Mouse (Mus musculus) hindbrain, embryonic 10.5 days (tissue): Measurements from ENCODE around the gene Wipf1. TPM values are rescaled to one million over a fixed set of nuclear protein-coding genes. Genes with fewer than 3 reads are reported as not detected.

ENCODE experiments used
- DNase-seq: peaks from one replicate; pipeline ENCODE4 v3.0.0-alpha.2; 2017; ENCODE audit warnings: low spot score
- H3K27ac ChIP-seq: fragments of 300-500 bp; sonication (generic); 2 replicates; pipeline ENCODE4 v1.5.1; 2016; ENCODE audit warnings: mild to moderate bottlenecking, moderate library complexity
- H3K27me3 ChIP-seq: fragments of 300-500 bp; sonication (generic); 2 replicates; pipeline ENCODE4 v1.6.1; 2016; ENCODE audit warnings: mild to moderate bottlenecking; ENCODE audit not compliant: poor library complexity, insufficient read depth, severe bottlenecking
- H3K36me3 ChIP-seq: fragments of 300-500 bp; sonication (generic); 2 replicates; pipeline ENCODE4 v1.6.1; 2016; ENCODE audit warnings: mild to moderate bottlenecking, moderate library complexity
- H3K4me1 ChIP-seq: fragments of 300-500 bp; sonication (generic); replicated peaks from 2 replicates; pipeline ENCODE4 v1.6.1; 2016; ENCODE audit warnings: mild to moderate bottlenecking
- H3K4me3 ChIP-seq: fragments of 300-500 bp; sonication (generic); 2 replicates; pipeline ENCODE4 v1.5.1; 2016; ENCODE audit warnings: mild to moderate bottlenecking, moderate library complexity
- H3K9me3 ChIP-seq: fragments of 300-500 bp; sonication (generic); 2 replicates; pipeline ENCODE4 v1.6.1; 2016; ENCODE audit warnings: mild to moderate bottlenecking, moderate library complexity
- WGBS: fragments of 180-500 bp; shearing (Covaris S2); methylation state at CpG from one replicate; pipeline ENCODE4 v1.1.7; 2016; 5-methylcytosine and 5-hydroxymethylcytosine counted together
- polyA plus RNA-seq: library from polyadenylated mRNA; unstranded; fragments of >200 nt; fragmentation: Nextera tagmentation; extraction: Ambion mirVana; gene quantifications from 2 replicates; pipeline ENCODE4 v1.2.1, GENCODE M21; 2016

Gene Wipf1
- polyA plus RNA-seq, 1 experiment from 2014 or later: 8.6 TPM

DNA sequence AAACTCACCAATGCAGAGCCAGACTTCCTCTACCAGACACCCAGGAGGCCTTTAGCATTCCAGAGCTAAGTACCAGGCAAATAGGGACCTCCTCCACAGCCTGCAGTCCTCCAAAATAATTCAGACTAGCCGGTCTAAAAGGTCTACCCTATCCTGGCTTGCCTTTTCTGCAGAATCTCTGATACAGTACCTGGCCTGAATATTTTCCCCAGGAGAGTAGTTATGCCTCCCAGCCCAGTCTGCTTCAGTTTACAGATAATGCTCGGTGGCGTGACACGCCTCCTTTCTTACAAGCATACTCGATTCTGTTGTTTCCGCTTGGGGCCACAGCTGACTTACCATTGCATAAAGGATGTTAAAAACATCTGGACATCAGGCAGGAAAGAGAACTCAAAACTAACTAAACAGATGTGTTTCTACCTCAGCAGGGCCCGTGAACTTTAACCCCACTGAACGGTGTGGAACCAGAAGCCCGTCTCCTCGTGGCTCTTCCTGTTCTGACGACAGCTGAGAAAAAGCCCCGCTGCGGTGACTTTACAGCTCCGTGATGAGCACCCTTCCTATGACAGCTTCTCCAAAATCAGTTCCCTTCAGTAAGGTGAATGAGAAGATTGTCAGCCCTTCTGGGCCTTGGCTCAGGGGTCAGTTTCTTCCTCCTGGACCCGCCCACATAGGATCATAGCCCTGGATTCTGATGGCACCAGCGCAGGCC lies 33.8 kb downstream of the Wipf1 start:
- WGBS: 63% methylated on average over 16 of the region's 16 CpGs
- Histone ChIP-seq H3K9me3 (no peaks in the 10 kb centered on the region), H3K27me3 (no peaks in the 10 kb centered on the region), H3K4me1 (peaks cover 23% of the 10 kb centered on the region), H3K36me3 (no peaks in the 10 kb centered on the region), H3K4me3 (no peak overlapping the region), H3K27ac (peak overlapping the region; percentile 35; the same call in 1 of the 2 replicates)
- DNase-seq: peak; percentile 34

DNA sequence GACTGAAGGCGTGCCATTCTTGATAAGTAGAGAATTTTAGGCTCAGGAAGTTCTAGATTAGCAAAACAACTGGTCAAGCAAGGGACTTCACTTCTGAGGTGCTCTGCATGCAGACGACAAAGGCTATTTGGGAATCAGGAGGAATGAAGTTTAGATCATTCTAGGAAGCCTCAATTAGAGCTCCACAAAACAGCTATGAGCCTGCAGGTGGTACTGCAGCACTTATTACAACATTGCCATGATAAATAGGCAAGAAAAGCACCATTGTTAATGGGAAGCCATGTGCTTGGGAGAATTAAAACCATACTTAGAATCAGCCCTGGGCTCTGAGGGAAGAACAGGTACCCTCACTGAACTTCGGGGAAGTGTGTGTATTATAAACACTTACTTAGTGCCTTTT lies 36.0 kb downstream of the Wipf1 start:
- Histone ChIP-seq H3K4me1 (peaks cover 27% of the 10 kb centered on the region), H3K27me3 (no peaks in the 10 kb centered on the region), H3K9me3 (no peaks in the 10 kb centered on the region), H3K36me3 (0 out of 2 replicates have a peak, but pooled peaks cover 4% of the 10 kb centered on the region), H3K27ac (no peak overlapping the region), H3K4me3 (no peak overlapping the region)
- 75% methylated on average over 3 of the region's 3 CpGs for WGBS
- no peak for DNase-seq

DNA sequence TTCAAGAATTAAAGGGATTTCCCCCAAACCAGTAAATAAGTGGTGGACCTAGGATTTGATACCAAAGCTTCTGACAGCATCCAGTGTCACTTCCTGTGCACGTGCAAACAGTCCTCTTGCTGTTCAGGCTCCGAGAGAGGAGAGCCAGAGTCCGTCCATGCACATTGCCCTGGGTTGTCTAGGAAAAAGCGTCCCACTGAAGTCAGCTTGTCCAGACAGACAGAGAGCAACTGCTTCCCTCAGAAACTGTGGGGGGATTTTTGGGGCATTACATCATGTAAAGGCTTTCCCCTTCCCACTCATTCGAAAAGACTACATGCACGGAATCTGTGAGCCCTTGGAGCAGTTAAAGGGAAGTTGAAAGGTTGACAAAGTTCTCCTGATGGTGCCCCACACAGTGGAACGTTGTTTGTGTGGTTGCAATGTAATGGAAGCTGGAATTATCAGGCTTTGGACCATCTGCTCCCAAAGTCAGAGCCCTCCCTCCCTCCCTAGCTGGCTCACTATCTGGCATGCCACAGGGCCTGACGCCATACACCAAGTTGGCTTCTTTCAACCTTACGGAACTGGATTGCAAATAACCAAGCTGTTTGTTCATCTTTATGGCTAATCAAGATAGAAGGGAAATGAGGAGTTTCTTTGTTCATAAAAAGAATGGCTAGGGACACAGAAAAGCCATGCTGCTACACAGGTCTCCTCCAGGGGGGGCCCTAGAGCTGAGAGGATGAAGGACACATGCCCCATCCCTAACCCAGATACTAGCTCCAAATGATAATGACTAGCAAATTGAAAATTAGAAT lies 37.9 kb downstream of the Wipf1 start:
- WGBS: 66% methylated on average over 9 of the region's 9 CpGs
- H3K36me3 ChIP-seq: 0 out of 2 replicates have a peak, but pooled peaks cover 4% of the 10 kb centered on the region
- peak; percentile 35 for DNase-seq
- H3K9me3 ChIP-seq: no peaks in the 10 kb centered on the region
- H3K27me3 ChIP-seq: no peaks in the 10 kb centered on the region
- H3K4me3 ChIP-seq: no peak overlapping the region
- peaks cover 33% of the 10 kb centered on the region for H3K4me1 ChIP-seq
- peak overlapping the region; percentile 50; the same call in 1 of the 2 replicates for H3K27ac ChIP-seq

DNA sequence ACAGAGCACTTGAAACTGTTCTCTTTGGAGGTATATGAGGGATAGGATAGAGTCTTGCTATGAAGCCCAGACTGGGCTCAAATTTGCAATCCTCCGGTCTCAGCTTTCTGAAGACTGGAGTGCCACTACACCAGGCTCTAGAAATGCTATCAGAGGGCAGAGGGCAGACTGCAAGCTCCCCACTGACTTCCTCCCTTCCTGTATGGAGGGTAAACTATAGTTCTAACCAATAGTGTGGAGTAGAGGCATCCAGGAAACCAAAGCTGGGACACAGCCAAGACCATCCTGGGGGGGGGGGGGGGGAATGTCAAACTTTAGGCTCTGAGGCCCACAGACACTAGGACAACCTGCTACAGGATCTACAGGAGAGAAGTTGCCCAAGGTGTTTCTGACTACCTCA lies 39.1 kb downstream of the Wipf1 start:
- H3K4me1 ChIP-seq: peaks cover 27% of the 10 kb centered on the region
- DNase-seq: no peak
- 81% methylated on average over 1 of the region's 1 CpGs for WGBS

DNA sequence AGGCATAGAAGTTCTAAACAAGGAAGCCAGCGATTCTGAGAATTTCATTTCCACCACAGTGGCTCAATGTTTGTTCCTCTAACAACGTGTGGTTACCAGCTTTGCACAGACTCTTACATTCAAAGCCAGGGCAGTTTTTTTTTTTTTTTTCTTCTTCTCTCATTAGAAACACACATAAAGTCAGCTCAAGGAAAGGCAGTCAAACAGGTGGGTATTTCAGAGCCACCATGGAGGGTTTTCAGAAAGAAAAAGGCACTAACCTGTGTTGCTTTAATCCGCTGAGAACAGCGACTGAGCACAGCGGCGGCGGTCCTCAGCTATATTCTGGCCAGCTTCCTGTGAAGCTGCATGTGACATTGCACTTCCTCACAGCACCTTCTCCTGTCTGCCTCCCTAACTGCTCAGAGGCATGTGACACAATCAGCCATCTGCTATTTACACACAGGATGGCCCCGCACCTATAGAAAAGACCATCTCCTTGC lies 43.4 kb downstream of the Wipf1 start:
- WGBS: 84% methylated on average over 8 of the region's 8 CpGs
- no peak for DNase-seq
- Histone ChIP-seq H3K27me3 (no peaks in the 10 kb centered on the region), H3K27ac (no peak overlapping the region), H3K36me3 (0 out of 2 replicates have a peak, but pooled peaks cover 4% of the 10 kb centered on the region), H3K4me1 (peaks cover 41% of the 10 kb centered on the region), H3K4me3 (no peak overlapping the region), H3K9me3 (no peaks in the 10 kb centered on the region)

More for the DNA sequence above, 39.1 kb downstream of the Wipf1 start:
- Histone ChIP-seq H3K27me3 (no peaks in the 10 kb centered on the region), H3K36me3 (0 out of 2 replicates have a peak, but pooled peaks cover 4% of the 10 kb centered on the region), H3K27ac (no peak overlapping the region), H3K4me3 (no peak overlapping the region), H3K9me3 (no peaks in the 10 kb centered on the region)

DNA sequence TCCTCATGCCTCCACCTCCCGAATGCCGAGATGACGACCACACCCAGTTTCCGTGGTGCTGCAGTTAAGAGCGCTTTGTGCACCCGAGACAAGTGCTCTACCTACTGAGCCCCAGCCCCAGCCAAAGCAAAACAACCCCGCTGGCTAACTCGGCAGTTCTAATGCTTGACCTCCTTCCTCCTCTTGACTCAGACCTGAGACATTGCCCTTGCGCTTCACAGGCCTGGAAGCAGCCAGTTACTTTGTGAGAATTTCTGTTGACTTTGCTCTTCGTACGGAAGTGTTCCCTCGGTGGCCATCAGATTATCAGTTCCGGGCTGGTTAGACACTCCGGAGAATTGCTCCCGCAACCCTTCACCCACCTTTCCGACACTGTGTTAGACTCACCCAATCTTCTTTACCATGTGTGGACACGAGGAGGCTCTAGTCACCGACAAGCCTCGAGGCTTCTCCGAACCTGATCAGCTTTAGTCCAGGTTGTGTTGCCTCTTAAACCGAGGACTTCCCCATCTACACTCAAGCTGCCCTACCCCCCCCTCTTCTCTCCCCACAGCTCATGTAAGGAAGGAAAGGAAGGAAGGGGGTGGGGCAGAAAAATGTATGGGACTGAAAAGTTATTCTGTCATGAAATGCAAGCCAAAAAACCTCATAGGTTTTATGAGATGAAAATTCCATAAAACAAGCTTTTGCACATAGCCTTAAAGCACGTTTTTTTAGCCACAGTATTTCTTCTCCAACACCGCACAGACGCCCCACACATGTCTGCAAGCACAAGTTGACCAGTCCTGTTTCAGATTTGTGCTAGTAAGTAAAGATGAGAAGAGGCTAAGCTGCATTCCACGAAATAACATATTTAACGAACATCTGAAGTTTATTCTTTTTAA lies 44.1 kb downstream of the Wipf1 start:
- no peaks in the 10 kb centered on the region for H3K9me3 ChIP-seq
- no peak overlapping the region for H3K4me3 ChIP-seq
- peaks cover 43% of the 10 kb centered on the region for H3K4me1 ChIP-seq
- H3K27me3 ChIP-seq: no peaks in the 10 kb centered on the region
- H3K27ac ChIP-seq: peak overlapping the region; percentile 66
- no peak for DNase-seq
- H3K36me3 ChIP-seq: 0 out of 2 replicates have a peak, but pooled peaks cover 4% of the 10 kb centered on the region
- 76% methylated on average over 26 of the region's 26 CpGs for WGBS

DNA sequence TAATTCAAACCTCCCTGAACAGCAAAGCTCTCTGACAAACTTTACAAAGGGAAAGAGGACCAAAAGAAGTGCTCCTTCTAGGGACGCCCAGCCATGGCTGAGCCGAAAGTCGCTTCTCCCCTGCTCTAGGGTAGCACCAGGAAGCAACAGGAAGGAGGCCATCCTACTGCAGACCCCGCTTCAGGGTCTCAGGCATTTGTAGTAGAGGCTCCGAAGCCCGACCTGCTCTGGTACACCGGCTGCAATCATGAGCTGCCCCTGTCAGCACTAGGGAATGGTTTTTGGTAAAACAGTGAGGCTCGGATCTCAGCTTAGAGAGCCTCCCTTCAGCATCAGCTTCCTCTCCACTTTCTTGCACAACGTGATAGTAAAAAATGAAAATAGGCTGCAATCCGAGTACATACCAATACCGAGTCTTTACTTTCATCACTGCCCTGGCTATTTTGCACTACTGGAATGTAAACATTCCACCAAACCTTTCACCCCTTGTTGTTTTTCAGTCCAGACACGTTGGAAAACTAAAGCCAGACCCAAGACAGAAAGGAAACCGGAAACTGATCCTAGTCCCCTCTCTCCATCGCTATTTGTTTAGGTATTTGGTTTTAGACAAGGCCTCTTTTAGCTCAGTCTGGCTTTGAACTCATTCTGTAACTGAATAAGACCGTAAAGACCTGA lies 44.8 kb downstream of the Wipf1 start:
- H3K27me3 ChIP-seq: no peaks in the 10 kb centered on the region
- H3K36me3 ChIP-seq: peaks cover 9% of the 10 kb centered on the region
- 0 out of 2 replicates have a peak overlapping the region, but pooled peaks have one; percentile 16 for H3K4me3 ChIP-seq
- H3K27ac ChIP-seq: peak overlapping the region; percentile 77
- 52% methylated on average over 15 of the region's 15 CpGs for WGBS
- peaks cover 41% of the 10 kb centered on the region for H3K4me1 ChIP-seq
- no peak for DNase-seq
- no peaks in the 10 kb centered on the region for H3K9me3 ChIP-seq

DNA sequence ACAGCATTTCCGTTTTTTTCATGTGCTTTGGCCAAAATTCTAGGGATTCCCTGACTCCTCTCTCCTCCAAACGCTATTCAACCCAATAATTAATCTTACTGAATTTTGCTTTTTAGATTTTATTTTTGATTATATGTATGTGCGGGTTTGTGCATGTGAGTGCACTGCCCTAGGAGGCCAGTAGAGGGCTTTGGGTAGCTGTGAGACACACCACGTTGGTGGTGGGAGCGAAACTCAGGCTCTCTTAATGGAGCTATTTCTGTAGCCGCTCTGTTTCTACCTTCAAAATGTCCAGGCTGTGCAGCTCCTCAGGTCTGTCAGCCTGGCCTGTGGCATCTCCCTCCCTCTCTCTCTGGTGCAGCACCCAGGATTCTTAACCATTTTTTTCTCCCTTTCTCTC lies 50.7 kb downstream of the Wipf1 start:
- H3K27ac ChIP-seq: no peak overlapping the region
- peaks cover 14% of the 10 kb centered on the region for H3K4me1 ChIP-seq
- H3K36me3 ChIP-seq: peaks cover 12% of the 10 kb centered on the region
- no peaks in the 10 kb centered on the region for H3K27me3 ChIP-seq
- no peak overlapping the region for H3K4me3 ChIP-seq
- 92% methylated on average over 6 of the region's 6 CpGs for WGBS
- DNase-seq: no peak
- peaks cover 5% of the 10 kb centered on the region; the same call in 1 of the 2 replicates for H3K9me3 ChIP-seq

DNA sequence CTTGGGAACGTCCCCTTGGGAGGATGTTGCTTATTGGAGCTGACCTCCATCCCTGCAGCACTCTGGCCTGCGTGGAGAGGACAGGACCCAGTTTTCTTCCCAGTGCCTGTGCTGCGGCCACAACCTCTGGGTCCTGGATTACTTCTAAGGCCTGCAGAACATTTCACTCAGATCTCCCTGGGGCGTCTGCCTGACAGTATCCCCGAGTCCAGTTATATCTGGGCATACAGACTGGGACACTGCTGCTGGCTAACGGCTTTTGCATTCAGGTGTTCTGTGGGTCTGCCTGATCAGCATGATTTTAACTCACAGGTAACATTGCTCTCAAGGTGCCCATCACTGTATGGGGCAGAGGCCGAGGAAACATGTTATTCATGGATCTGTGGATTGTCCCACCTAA lies 52.0 kb downstream of the Wipf1 start:
- H3K4me3 ChIP-seq: no peak overlapping the region
- DNase-seq: no peak
- no peak overlapping the region for H3K27ac ChIP-seq
- 85% methylated on average over 7 of the region's 7 CpGs for WGBS
- H3K36me3 ChIP-seq: peaks cover 13% of the 10 kb centered on the region
- H3K4me1 ChIP-seq: peaks cover 14% of the 10 kb centered on the region
- no peaks in the 10 kb centered on the region for H3K27me3 ChIP-seq
- peaks cover 5% of the 10 kb centered on the region; the same call in 1 of the 2 replicates for H3K9me3 ChIP-seq

DNA sequence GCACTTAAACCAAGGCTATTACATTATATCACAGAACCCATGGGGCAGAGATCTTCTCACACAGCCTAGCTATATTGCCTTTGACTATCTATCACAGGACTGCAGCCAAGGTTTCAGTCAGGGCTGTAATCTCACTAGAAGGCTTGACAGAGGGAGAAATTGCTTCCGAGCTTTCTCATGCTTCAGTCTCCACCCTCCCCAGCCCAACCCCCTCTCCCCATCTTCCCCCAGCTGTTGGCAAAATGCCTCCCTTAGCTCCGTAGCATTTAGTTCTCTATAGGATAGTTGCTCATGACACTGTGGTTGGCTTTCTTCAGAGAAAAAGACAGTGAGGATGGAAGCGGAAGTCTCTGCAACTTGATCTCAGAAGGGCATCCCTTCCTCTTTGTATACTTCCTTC lies 54.0 kb downstream of the Wipf1 start:
- 83% methylated on average over 3 of the region's 3 CpGs for WGBS
- no peak for DNase-seq

DNA sequence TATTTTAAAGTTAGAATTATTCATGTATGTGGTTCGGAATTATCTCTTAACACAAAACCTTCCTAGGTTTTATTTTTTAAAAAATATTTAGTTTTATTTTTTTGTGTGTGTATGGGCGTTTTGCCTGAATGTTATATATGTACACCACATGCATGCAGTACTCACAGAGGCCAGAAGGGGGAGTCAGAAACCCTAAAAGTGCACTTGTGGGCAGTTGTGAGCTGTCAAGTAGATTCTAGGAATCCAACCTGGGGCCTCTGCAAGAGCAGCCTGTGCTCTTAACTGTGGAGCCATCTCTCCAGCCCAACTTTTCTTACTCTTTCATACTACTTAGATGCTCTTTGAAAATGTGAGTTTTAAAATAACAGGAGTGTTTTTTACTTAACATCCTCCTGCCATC lies 57.4 kb downstream of the Wipf1 start:
- 0 out of 2 replicates have a peak, but pooled peaks cover 6% of the 10 kb centered on the region for H3K4me1 ChIP-seq
- WGBS: 92% methylated on average over 2 of the region's 2 CpGs
- DNase-seq: no peak
- 0 out of 2 replicates have a peak, but pooled peaks cover 4% of the 10 kb centered on the region for H3K36me3 ChIP-seq
- no peak overlapping the region for H3K4me3 ChIP-seq
- H3K9me3 ChIP-seq: no peaks in the 10 kb centered on the region
- no peak overlapping the region for H3K27ac ChIP-seq
- H3K27me3 ChIP-seq: no peaks in the 10 kb centered on the region

More for the DNA sequence above, 54.0 kb downstream of the Wipf1 start:
- H3K27me3 ChIP-seq: no peaks in the 10 kb centered on the region
- H3K27ac ChIP-seq: no peak overlapping the region
- H3K36me3 ChIP-seq: peaks cover 16% of the 10 kb centered on the region
- peaks cover 5% of the 10 kb centered on the region; the same call in 1 of the 2 replicates for H3K9me3 ChIP-seq
- H3K4me1 ChIP-seq: 0 out of 2 replicates have a peak, but pooled peaks cover 3% of the 10 kb centered on the region
- H3K4me3 ChIP-seq: no peak overlapping the region
